ENCODE assay signal across 10 mouse cellular contexts in genomic region chr6:52170166-52170897, GRCm38 (mm10). TPM values are rescaled to one million over a fixed set of nuclear protein-coding genes. Genes with fewer than 3 reads are reported as not detected.
DNase-seq lines count a peak whose midpoint lies in the region; ATAC-seq and TF ChIP-seq lines count a peak whose summit lies in the region.
"Had no signal": no experiment of that assay in that cellular context is flagged by ENCODE, and none has a peak within 500 bp of the region (broad histone marks: within the 10 kb centered on the region; RNA-seq: fewer than 3 reads in every experiment).

No protein-coding gene starts in this region.

- H3K4me2 ChIP-seq in lung, embryonic 16.5 days (ENCODE audit: low read depth, low read length), result peak overlapping the region; percentile 65
- H3K4me2 ChIP-seq in hindbrain, embryonic 13.5 days, result peak overlapping the region; percentile 88
- H3K4me2 ChIP-seq in limb, embryonic 14.5 days (replicated peaks; ENCODE audit: low read depth, low read length, severe bottlenecking), result 0 out of 2 replicates have a peak overlapping the region, but pooled peaks have one; percentile 7
- H3K4me2 ChIP-seq: midbrain, embryonic 15.5 days had no signal

- peak; percentile 58 for ATAC-seq in lung, embryonic 16.5 days (ENCODE audit: low read depth)
- no peak for ATAC-seq in hindbrain, embryonic 13.5 days (ENCODE audit: low FRiP score)
- ATAC-seq in limb, embryonic 14.5 days (ENCODE audit: low FRiP score, low read depth), result no peak
- ATAC-seq in CD4-positive, CD25-positive, alpha-beta regulatory T cell, adult 4 months, result no peak
- ATAC-seq: midbrain, embryonic 15.5 days had no signal

- TF ChIP-seq POLR2A in limb, embryonic 14.5 days (IDR thresholded peaks at IDR 0.05; ENCODE audit: borderline replicate concordance, extremely low read depth, insufficient read depth, insufficient read length), result no peak

- H3K4me3 ChIP-seq in lung, embryonic 16.5 days (ENCODE audit: low read length), result peak overlapping the region; percentile 35
- peak overlapping the region; percentile 70 for H3K4me3 ChIP-seq in hindbrain, embryonic 13.5 days
- no peak overlapping the region; the same call in 1 of the 2 replicates for H3K4me3 ChIP-seq in limb, embryonic 14.5 days (replicated peaks; ENCODE audit: low read length)
- H3K4me3 ChIP-seq: midbrain, embryonic 15.5 days had no signal

- 6% methylated on average over 40 of the region's 40 CpGs for WGBS in lung, embryonic 16.5 days
- 2% methylated on average over 40 of the region's 40 CpGs for WGBS in hindbrain, embryonic 13.5 days
- WGBS in limb, embryonic 14.5 days, result 49% methylated on average over 39 of the region's 40 CpGs

- no peak for DNase-seq in lung, postnatal 36 days
- no peak for DNase-seq in limb, embryonic 14.5 days (ENCODE audit: low spot score)
- DNase-seq in yolk sac, embryonic 10.5 days (ENCODE audit: low spot score), result peak; percentile 32
- DNase-seq in spleen, postnatal 36 days (ENCODE audit: low spot score in 2 of 2), result no peak
- no peak for DNase-seq in right cerebral cortex, postnatal 36 days (ENCODE audit: low spot score in 2 of 2)
- DNase-seq: thymus, postnatal 14 days had no signal

- H3K4me1 ChIP-seq in lung, embryonic 16.5 days (replicated peaks; ENCODE audit: control insufficient read depth, insufficient read depth, low read length), result peaks cover 25% of the 10 kb centered on the region
- peaks cover 50% of the 10 kb centered on the region for H3K4me1 ChIP-seq in hindbrain, embryonic 13.5 days (replicated peaks)
- peaks cover 21% of the 10 kb centered on the region for H3K4me1 ChIP-seq in limb, embryonic 14.5 days (ENCODE audit: control insufficient read depth, insufficient read depth, low read length)

- no peaks in the 10 kb centered on the region for H3K36me3 ChIP-seq in lung, embryonic 16.5 days (ENCODE audit: control insufficient read depth, insufficient read depth, low read length)
- peaks cover 3% of the 10 kb centered on the region; the same call in 1 of the 2 replicates for H3K36me3 ChIP-seq in hindbrain, embryonic 13.5 days
- peaks cover 20% of the 10 kb centered on the region for H3K36me3 ChIP-seq in limb, embryonic 14.5 days (ENCODE audit: control insufficient read depth, insufficient read depth, low read length)
- H3K36me3 ChIP-seq: midbrain, embryonic 15.5 days had no signal

- H3K27me3 ChIP-seq in lung, embryonic 16.5 days (ENCODE audit: control insufficient read depth, insufficient read depth, low read depth, low read length), result peaks cover 42% of the 10 kb centered on the region
- peaks cover 41% of the 10 kb centered on the region for H3K27me3 ChIP-seq in hindbrain, embryonic 13.5 days
- peaks cover 76% of the 10 kb centered on the region for H3K27me3 ChIP-seq in limb, embryonic 14.5 days (ENCODE audit: control insufficient read depth, insufficient read depth, low read length)

- peak overlapping the region; percentile 76 for H3K9ac ChIP-seq in lung, embryonic 16.5 days (ENCODE audit: low read length)
- H3K9ac ChIP-seq in hindbrain, embryonic 13.5 days, result peak overlapping the region; percentile 100
- H3K9ac ChIP-seq in limb, embryonic 14.5 days (ENCODE audit: low read depth, low read length, severe bottlenecking), result no peak overlapping the region
- H3K9ac ChIP-seq: midbrain, embryonic 15.5 days had no signal

- H3K27ac ChIP-seq in lung, embryonic 16.5 days (ENCODE audit: low read length), result peak overlapping the region; percentile 90
- H3K27ac ChIP-seq in hindbrain, embryonic 13.5 days, result peak overlapping the region; percentile 100
- H3K27ac ChIP-seq in limb, embryonic 14.5 days (replicated peaks; ENCODE audit: low read depth, low read length), result no peak overlapping the region
- H3K27ac ChIP-seq: midbrain, embryonic 15.5 days had no signal

- no peaks in the 10 kb centered on the region for H3K9me3 ChIP-seq in lung, embryonic 16.5 days (ENCODE audit: control insufficient read depth, low read length)
- no peaks in the 10 kb centered on the region for H3K9me3 ChIP-seq in hindbrain, embryonic 13.5 days
- H3K9me3 ChIP-seq in limb, embryonic 14.5 days (ENCODE audit: control insufficient read depth, low read length), result no peaks in the 10 kb centered on the region
- H3K9me3 ChIP-seq: midbrain, embryonic 15.5 days had no signal

RNA-seq across cellular contexts. Expression of gene Hoxa2, which starts 5.7 kb away (rescaled TPM):
- 9.5 and 10.2 TPM in 2 replicates for polyA plus RNA-seq in lung, embryonic 16.5 days (2015; fragmentation: Nextera tagmentation; extraction: Ambion mirVana)
- 39.1 and 40.2 TPM in 2 replicates for polyA plus RNA-seq in hindbrain, embryonic 13.5 days (2015; fragmentation: Nextera tagmentation; extraction: Ambion mirVana)
- polyA plus RNA-seq in limb, embryonic 14.5 days (2012; rRNA removed), result 3.1 and 3.6 TPM in 2 replicates
- polyA plus RNA-seq in limb, embryonic 14.5 days (2014; fragmentation: Nextera tagmentation; extraction: Ambion mirVana), result 0.80 and 1.0 TPM in 2 replicates
- polyA plus RNA-seq in CD4-positive, CD25-positive, alpha-beta regulatory T cell, adult 4 months (2017; shearing (Covaris generic)), result not detected

RNA-seq across cellular contexts. Expression of gene 5730596B20Rik, which starts 7.0 kb away (rescaled TPM):
- 2.4 and 2.5 TPM in 2 replicates for polyA plus RNA-seq in lung, embryonic 16.5 days (2015; fragmentation: Nextera tagmentation; extraction: Ambion mirVana)
- 7.6 and 8.3 TPM in 2 replicates for polyA plus RNA-seq in hindbrain, embryonic 13.5 days (2015; fragmentation: Nextera tagmentation; extraction: Ambion mirVana)
- polyA plus RNA-seq in limb, embryonic 14.5 days (2012; rRNA removed), result 0.27 and 0.44 TPM in 2 replicates
- 0.29 and 0.70 TPM in 2 replicates for polyA plus RNA-seq in limb, embryonic 14.5 days (2014; fragmentation: Nextera tagmentation; extraction: Ambion mirVana)
- polyA plus RNA-seq in CD4-positive, CD25-positive, alpha-beta regulatory T cell, adult 4 months (2017; shearing (Covaris generic)), result not detected
- polyA plus RNA-seq: midbrain, embryonic 15.5 days had no signal

RNA-seq across cellular contexts. Expression of gene Hoxa1, which starts 12.2 kb away (rescaled TPM):
- polyA plus RNA-seq in lung, embryonic 16.5 days (2015; fragmentation: Nextera tagmentation; extraction: Ambion mirVana), result 1.4 and 1.6 TPM in 2 replicates
- 1.5 and 2.0 TPM in 2 replicates for polyA plus RNA-seq in hindbrain, embryonic 13.5 days (2015; fragmentation: Nextera tagmentation; extraction: Ambion mirVana)
- polyA plus RNA-seq in limb, embryonic 14.5 days (2012; rRNA removed), result 1.4 and 1.6 TPM in 2 replicates
- 1.4 and 1.7 TPM in 2 replicates for polyA plus RNA-seq in limb, embryonic 14.5 days (2014; fragmentation: Nextera tagmentation; extraction: Ambion mirVana)
- polyA plus RNA-seq in CD4-positive, CD25-positive, alpha-beta regulatory T cell, adult 4 months (2017; shearing (Covaris generic)), result not detected

RNA-seq across cellular contexts. Expression of gene Hoxa4, which starts 21.2 kb away (rescaled TPM):
- polyA plus RNA-seq in lung, embryonic 16.5 days (2015; fragmentation: Nextera tagmentation; extraction: Ambion mirVana), result 2.4 and 2.7 TPM in 2 replicates
- polyA plus RNA-seq in hindbrain, embryonic 13.5 days (2015; fragmentation: Nextera tagmentation; extraction: Ambion mirVana), result 14.5 and 14.8 TPM in 2 replicates
- polyA plus RNA-seq in limb, embryonic 14.5 days (2012; rRNA removed), result 2.2 and 2.8 TPM in 2 replicates
- 0.57 and 1.0 TPM in 2 replicates for polyA plus RNA-seq in limb, embryonic 14.5 days (2014; fragmentation: Nextera tagmentation; extraction: Ambion mirVana)
- not detected for polyA plus RNA-seq in CD4-positive, CD25-positive, alpha-beta regulatory T cell, adult 4 months (2017; shearing (Covaris generic))
- polyA plus RNA-seq: midbrain, embryonic 15.5 days had no signal

RNA-seq across cellular contexts. Expression of gene Hoxa5, which starts 34.1 kb away (rescaled TPM):
- polyA plus RNA-seq in lung, embryonic 16.5 days (2015; fragmentation: Nextera tagmentation; extraction: Ambion mirVana), result 32.3 and 36.3 TPM in 2 replicates
- 116 and 150 TPM in 2 replicates for polyA plus RNA-seq in hindbrain, embryonic 13.5 days (2015; fragmentation: Nextera tagmentation; extraction: Ambion mirVana)
- polyA plus RNA-seq in limb, embryonic 14.5 days (2012; rRNA removed), result 11.0 and 12.3 TPM in 2 replicates
- 3.4 and 3.8 TPM in 2 replicates for polyA plus RNA-seq in limb, embryonic 14.5 days (2014; fragmentation: Nextera tagmentation; extraction: Ambion mirVana)
- polyA plus RNA-seq in CD4-positive, CD25-positive, alpha-beta regulatory T cell, adult 4 months (2017; shearing (Covaris generic)), result not detected
- polyA plus RNA-seq: midbrain, embryonic 15.5 days had no signal

Comparison
In these comparisons a context has a peak if more than half of its experiments do, and no peak if none do; other contexts are left out.
1. H3K4me2 ChIP-seq: peak in every context shown above with its lines; median percentile 88 in hindbrain, embryonic 13.5 days; 65 in lung, embryonic 16.5 days; 7 in limb, embryonic 14.5 days.